Mouse (Mus musculus) C2C12 (cell line): ENCODE data around the gene Dscam.

Experiments
- CEBPB ChIP-seq: IDR thresholded peaks from one replicate; pipeline ENCODE4 v1.6.1; 2011; ENCODE audit warnings: low read depth, mild to moderate bottlenecking, control low read depth, moderate library complexity
- CTCF ChIP-seq: IDR thresholded peaks from one replicate; pipeline ENCODE4 v1.5.1; 2011; ENCODE audit not compliant: control insufficient read depth, insufficient read depth, insufficient read length
- FOSL1 ChIP-seq: IDR thresholded peaks from one replicate; pipeline ENCODE4 v1.8.0; 2011; ENCODE audit warnings: mild to moderate bottlenecking, low read length; ENCODE audit not compliant: poor library complexity, insufficient read depth, severe bottlenecking
- MAX ChIP-seq: IDR thresholded peaks from one replicate; pipeline ENCODE4 v1.6.1; 2011; ENCODE audit warnings: mild to moderate bottlenecking, control low read depth
- MYOD1 ChIP-seq: IDR thresholded peaks from one replicate; pipeline ENCODE4 v1.6.1; 2011; ENCODE audit warnings: low read depth; ENCODE audit not compliant: control insufficient read depth, insufficient read length
- MYOG ChIP-seq: IDR thresholded peaks from one replicate; pipeline ENCODE4 v1.6.1; 2011; ENCODE audit not compliant: control insufficient read depth, insufficient read length; ENCODE audit errors: extremely low read depth
- USF1 ChIP-seq: IDR thresholded peaks from one replicate; pipeline ENCODE4 v1.6.1; 2011; ENCODE audit warnings: low read depth, mild to moderate bottlenecking, control low read depth, moderate library complexity

GRCm38 (mm10) chr16:96902596-96902995 lies 268.0 kb downstream of the Dscam start:
- TF ChIP-seq FOSL1 (no peak), CTCF (no peak), MAX (no peak), CEBPB (no peak), MYOD1 (no peak), USF1 (no peak), MYOG (no peak)
